Mouse (Mus musculus) thymus, postnatal 14 days (tissue): ENCODE data around the gene Il21r.

Experiments used
- DNase-seq: peaks from one replicate; pipeline ENCODE4 v3.0.0; 2021

Gene Il21r

DNA sequence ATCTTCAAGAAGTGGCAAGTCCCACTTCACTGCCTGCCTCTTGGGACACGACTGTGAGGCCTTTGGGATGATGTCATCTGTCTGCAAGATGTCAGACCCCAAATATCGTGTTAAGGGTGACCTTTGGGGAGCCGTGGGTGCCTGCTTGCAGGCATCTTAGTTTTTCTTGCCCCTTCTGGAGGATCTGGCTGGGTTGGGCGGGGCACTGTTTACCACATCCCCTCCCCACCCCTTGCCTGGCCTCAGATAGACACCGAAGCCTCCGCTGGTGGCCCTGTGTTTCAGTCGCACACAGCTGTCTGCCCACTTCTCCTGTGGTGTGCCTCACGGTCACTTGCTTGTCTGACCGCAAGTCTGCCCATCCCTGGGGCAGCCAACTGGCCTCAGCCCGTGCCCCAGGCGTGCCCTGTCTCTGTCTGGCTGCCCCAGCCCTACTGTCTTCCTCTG lies at the start of gene Il21r:
Gene Il21r, plus strand, starts transcription at position 245 of the 447 bp plus-strand sequence.
- DNase-seq, result peak; percentile 87

DNA sequence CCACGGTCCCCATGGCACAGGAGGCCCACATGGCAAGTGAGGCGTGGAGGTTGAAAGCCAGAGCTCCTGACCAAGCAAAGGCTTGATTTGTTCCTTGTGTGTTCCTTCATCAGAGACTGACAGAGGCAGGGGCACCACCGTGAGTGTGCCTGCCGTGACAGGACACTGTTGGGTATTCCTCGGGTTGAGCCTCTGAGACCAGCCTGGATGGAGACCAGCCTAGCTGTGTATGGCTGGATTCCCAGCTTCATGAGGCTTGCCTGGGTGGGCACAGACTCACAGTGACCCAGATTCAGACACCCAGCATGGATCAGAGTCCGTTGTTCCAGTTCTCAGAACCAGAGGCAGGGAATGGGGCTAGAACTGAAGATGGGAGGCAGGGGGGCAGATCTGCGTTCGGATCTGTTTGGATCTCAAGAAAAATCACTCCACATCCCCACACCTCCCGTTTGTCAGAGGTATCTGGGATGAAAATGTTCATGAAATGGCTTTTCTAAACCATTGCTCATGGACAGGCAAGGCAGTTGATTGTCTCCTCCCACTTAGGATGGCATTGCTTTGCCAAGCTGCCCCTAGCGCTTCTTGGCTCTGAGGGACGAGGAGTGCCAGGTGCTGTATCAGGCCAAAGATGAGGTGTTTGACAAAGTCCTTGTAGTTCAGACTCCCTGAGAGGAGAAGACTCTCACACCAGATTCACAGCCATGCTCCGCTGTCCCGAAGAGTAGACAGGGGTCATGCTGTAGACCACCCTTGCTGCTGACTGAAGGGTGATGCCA lies 49.4 kb upstream of the Il21r start:
- DNase-seq, result peak; percentile 21

DNA sequence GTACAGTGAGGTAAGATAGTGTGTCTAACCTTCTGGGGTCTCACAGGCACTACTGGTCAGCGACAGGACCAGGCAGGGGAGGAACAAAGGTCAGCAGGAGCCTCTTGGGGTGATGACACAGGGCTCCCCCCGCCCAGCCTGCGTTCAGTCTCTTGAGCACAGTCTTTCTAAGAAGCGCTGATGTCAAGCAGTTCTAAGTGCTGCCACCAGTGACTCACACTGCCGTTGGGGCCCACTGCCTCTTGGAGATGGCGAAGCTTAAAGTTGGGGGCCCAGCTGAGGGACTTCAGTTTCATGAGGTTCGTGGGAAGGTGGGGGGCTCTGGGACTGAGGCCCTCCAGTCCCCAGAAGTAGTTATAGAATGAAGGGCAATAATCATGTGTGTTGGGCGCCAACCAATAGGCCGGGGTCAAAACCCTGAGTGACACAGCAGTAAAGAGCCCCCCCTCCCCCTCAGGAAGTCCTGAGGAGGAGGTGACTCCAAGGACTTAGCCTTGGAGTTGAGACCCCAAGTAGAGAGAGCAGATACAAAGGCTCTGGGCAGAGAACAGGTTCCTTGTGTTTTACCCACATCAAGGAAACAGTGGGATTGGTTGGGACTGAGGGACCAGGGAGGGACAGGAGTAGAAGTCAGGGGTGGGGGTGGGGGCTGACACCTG lies 48.6 kb upstream of the Il21r start:
- DNase-seq, result peak; percentile 66

DNA sequence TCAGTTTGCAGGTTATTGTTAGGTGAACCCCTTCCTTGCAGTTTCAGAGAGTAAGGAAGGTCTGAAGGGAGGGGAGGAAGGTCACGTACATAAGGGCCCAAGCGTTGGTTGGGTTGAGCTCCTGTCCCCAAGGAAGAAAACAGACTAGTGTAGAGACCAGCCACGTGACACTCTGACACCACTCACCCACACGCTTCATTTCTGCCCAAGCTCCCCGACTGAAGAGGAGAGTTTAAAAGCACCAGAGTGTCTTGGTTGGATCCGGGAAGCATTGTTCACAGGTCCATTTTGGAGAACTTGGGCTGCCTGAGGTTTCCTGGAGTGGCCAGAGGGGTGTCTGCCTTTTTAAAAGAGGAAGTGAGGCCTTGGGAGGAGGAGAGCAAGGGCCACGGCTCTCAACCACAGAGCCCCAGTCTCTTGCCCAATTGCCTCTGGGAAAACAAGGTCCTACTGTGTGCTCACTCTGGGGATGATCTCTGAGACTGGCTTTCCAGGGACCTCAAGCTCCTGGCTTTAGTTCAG lies 47.8 kb upstream of the Il21r start:
- peak; percentile 44 for DNase-seq

DNA sequence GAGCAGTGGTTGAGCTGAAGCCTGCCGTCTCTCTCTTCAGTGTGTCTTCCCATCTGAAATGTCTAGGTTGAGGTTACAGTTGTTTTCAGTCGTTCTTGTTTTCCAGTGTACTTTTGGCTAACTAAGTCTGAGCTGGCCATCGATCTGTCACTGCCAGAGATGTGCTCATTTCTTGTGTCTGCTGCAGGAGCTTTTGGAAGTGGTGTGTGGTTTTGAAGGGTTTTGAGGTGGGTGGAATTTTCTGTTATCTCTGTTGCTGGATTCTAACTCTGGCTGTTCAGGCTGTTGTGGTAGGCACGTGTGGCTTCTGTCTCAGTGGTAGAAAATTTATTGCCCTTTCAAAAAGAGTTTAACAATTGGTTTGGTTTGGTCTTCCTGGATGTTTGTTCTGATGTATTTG lies 47.1 kb upstream of the Il21r start:
- DNase-seq, result no peak

DNA sequence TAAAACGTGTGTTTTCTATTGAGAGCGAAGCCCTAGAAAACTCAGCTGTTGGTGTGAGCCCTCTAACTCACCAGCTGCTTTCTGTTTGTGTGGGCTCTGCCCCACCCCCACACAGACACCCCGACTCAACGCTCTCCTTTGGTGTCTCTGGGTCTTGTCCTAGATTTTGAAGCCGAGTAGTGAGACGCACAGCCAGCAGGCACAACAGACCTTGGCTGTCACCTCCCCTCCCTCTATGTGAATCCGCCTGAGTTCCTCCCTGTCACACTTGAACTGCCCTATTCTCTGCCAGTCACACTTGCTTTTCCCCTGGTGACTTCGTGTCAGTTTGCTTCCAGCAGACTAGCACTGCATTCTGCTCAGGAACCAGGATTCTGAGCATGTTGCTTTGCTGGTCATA lies 46.4 kb upstream of the Il21r start:
- peak; percentile 91 for DNase-seq

DNA sequence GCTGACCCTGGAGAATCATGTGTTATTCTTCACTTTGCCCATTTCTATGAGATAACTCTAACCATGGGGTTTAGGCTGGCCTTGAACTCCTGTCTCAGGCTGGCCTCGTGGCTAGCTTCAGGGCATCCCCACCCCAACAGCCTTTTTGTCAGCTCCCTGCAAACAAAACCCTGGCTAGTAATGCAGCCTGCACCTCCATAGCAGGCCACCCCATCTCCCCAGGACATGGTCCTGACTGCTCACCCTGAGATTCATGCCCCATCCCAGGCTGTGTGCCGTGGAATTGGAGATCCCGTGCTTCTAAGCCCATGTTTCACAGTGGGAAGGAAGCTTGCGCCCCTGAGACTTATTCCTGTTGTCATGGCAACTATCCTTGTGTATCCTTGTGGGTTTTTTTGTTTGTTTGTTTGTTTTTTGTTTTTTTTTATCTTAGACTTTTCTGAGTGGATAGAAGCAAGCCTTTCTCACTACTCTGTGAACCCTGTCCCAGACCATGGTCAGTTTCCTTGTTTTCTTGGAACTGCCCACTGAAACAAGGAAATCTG lies 44.8 kb upstream of the Il21r start:
- DNase-seq, result peak; percentile 12

DNA sequence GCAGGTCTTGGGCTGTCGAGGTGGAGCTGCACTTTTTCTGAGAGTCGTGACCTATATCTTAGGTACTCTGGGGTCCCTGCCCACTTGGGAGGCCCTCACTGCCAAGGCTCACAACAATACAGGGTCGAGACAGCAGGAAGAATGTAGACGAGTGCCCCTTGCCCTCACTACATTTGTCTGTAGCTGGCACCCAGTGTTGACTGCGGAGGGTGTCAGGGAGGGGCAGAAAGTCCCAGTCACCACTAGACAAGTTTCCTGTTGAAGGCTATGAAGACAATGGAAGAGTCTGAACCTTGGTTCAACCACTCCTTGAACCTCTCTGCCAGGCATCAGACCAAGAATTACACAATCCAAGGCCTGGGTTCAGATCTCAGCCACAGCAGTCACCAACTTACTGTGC lies 44.2 kb upstream of the Il21r start:
- DNase-seq, result peak; percentile 57

DNA sequence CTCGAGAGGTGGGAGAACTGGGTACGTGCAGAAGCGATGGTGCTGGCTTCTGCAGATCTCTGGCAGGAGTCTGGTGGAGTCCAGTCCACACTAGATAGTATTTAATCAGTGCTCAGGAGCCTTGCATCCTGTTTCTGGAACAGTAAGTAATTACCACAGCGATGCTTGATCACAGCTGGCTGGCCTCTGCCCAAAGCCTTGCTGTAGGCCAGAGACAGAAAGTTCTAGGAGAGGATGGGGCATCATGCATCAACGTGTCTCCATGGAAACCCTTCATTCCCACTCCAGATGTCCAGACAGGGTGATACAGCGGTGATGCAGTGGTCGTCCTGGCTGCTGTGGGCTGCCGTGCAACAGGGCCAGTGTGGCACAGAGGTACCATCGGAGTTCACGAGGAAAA lies 43.7 kb upstream of the Il21r start:
- DNase-seq, result peak; percentile 4

DNA sequence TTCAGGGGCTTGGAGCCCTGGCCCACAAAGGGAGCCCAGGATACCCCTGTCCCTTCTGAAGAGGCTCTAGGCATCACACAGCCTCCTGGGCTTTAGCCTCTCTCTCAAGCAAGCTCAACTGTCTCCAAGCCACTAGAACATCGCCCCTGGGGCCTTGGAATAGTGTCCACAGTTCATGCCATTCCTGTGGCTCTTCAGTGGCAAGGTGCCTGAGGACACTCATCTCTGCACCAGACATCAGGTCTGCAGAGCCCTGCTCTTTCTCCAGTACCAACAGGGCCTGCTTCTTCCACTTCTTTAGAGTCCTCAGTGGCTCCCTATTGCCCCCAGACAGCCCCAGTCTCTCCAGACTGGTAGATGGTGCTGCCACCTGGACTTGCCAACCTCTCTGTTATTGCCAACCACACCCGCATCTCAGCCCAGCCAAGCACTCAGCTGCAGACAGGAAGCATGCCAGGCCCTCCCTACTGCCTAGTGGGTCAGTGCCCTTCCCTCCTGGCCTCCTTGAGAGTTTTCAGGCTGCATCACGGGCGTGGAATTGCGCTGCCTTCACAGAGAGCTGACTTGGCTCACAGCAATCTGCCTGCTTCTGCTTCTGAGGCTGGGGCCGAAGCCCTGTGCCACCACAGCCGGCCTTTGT lies 43.0 kb upstream of the Il21r start:
- peak; percentile 52 for DNase-seq

DNA sequence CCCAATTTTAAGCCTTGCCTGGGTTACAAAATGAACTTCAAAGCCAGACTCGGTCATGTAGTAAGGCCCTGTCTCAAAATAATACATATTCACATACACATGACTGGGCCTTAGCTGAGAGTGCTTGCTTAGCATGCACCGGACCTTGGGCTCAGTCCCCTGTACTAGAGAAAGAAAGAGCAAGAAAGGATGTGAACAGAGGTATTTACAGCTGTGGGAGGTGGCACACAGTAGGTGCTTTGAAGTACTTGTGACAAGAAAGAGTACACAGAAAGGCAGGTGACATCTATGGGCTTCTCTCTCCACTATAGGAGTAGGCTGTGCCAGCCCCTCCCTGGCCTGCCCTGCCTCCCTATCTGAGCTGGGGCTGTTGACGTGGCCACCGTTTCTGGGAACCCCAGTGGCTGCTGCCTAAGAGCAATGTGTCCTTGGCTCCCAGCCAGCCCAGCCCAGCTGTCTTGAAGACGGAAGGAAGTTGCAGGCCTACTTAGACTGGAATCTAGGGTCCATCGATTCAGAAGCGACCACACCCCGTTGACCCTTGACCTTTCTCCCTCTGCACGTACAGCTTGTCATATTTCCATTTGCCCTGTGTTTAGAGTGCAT lies 42.0 kb upstream of the Il21r start:
- DNase-seq, result peak; percentile 60

DNA sequence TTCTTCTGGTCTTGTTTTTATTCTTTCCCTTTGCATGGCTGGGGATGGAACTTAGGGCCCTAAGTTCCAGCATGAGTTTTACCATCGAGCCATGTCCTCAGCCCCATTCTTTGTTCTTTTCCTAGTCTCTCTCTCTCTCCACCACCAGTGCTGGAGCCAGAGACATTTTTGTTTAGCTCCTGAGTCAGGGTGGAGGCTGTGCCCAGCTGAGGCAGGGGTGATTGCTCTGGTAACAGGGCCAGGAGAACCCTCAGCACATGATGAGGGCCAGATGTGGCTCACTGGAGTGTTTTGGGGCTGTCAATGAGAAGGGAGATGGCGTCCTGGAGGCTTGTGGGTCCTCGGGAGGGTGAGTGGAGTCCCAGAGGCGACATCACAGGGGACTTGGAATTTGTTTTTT lies 40.8 kb upstream of the Il21r start:
- no peak for DNase-seq

DNA sequence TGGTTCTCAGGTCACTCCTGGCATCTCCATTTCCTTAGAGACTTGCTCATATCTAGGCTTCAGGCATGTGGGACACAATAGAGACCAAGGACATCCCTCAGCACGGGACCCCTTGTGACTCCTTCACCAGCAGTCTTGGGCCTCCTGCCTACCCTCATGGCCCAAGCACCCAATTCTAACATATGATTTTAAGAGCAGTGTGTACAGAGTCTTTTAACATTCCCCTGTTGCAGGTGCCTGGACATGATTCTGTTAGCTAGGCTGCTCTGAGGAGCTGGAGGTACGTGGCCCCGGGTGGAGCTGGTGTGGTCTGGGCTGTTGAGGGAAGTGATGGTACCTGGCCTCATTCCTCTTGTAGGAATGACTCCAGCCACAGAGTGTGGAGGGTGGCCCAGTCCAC lies 40.1 kb upstream of the Il21r start:
- DNase-seq, result no peak

DNA sequence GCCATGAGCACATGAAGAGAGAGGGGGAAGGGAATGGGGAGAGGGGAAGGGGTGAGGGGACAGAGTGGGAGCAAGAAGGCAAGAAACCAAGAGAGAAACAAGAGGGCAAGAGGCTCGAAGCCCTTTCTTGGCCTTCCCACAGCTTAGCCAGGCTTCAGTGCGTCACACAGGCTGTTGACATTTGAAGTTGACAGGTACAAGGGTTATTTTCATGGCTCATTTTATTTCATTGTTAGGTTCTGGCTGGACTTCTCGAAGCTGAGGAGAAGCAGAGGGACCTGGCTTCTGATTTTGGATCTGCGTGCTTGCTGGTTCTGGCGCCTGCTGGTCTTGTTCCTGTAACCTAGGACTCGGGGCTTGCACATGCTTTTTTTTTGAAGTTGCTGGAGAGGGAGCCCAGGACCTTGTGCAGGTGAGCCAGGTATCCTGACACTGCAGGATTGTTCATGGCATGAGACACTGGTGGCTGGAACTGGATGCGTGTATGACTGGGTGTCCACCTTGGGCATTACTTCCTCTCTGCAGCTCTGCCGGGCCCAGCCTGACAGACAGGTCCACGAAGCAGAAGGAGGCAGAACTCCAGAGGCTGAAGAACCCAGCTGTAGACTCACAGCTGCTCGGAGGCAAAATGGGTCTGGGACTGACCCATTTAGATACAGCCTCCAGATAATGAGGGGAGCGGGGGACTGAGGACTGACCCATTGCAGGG lies 38.8 kb upstream of the Il21r start:
- DNase-seq, result no peak

DNA sequence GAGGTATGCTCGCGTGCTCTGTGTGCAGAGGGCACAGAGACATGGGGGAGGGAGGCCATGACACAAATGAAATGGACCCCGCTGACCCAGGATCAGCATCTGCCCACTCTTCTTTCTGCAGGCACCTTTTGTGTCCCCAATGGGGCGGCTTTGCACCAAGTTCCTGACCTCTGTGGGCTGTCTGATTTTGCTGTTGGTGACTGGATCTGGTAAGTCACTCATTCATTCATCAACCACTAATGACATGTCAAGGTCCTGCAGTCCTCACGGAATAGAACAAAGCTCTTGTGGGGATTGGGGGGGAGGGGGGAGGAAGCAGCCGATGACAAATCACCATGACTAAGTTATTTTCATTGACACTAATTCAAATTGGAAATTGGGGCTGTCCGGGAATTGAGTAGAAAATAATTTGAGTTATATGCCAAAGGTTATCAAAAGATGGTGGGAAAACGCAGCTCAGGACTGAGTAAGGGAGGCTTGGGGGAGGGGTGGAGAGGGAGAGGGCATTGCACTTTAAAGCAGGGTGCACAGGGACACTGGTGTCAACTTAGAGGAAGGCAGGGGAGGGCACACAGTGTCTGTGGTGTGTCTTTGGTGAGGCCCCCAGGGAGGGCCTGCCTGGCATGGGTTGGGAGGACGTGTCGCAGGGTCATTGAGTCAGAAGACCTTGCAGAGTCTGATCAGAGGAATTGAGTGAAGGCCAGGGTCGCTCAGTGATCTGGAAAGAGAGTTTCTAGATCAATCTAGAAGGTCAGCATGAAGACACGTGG lies 37.5 kb upstream of the Il21r start:
- no peak for DNase-seq

DNA sequence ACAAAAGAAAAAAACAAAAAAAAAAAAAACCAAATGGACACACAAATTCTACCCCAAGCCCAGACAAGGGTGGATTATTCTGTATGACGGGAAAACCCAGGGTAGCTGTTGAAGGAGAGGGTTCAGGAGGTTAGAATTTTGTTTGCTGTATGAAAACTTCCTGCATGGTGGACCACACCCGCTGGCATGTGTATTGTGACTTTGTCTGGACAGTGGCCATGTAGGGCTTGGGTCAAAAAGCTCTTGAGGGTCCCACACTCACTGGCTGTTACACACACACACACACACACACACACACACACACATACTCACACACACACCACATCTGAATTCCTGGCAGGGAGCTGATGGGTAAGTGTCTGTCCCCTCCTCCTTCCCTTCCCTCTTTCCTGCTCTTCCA lies 36.8 kb upstream of the Il21r start:
- no peak for DNase-seq

DNA sequence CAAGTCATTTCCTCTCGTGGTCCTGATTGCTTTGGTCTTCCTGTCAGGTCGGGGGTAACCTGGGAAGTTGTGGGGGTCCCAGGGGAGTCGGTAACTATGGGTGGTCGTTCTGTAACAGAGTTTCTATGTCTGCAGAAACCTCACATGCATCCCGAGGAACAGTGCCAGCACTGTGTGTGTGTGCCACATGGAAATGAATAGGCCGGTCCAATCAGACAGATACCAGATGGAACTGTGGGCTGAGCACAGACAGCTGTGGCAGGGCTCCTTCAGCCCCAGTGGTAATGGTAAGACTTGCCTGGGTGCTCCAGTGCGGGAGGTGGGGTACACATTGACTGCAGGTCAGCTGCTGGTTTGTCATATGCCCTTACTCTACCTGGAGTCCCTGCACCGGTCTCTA lies 34.3 kb upstream of the Il21r start:
- DNase-seq, result no peak

DNA sequence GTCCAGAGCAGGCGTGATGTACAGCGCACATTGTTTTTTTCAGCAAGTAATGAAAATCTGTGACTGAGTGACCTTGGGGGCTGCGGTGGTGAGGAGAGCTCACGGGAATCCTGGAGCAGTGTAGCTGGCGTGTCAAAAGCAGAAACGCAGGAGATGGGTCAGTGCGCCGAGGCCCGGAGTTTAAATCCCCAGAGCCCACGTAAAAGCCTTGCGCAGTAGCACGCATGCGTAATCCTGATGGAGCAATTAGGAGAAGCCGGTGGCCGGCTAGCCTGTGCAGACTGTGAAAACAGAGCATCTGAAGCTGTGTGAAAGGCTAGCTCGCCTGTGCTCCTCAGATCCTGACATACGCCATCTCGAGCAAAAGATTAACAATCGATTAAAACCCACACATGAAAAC lies 31.3 kb upstream of the Il21r start:
- no peak for DNase-seq

DNA sequence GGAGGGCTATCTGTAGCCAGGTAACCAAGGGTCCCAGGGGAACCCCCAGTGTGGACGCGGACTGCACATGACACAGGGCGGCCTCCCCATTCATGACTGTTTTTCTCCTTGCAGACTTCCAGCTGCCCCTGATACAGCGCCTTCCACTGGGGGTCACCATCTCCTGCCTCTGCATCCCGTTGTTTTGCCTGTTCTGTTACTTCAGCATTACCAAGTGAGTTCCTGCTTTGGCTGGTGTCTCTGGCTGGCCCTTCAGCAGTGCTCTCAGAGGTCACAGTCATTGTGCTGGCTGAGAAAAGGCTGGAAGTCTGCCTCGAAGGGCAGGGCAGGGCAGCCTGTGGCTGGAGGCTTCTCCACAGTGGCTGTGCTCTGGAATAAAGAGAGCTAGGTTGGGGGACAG lies 30.5 kb upstream of the Il21r start:
- DNase-seq, result no peak

DNA sequence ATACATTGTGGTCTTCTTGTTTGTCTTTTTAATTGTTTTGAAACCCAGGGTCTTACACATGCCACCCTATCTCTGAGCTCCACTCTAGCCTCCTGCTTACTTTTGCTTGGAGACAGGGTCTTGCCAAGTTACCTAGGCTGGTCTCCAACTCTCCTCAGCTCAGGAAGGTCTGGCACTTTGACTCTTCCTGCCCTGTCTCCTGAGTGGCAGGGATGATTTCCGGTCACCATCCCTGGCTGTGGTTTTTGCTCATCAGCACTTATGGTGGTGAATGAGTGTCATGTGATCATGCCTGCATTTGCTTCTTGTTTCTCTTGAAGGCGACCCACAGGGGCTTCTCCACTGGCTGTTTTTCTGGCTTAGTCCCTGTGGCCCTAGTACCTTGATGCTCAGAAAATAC lies 29.4 kb upstream of the Il21r start:
- DNase-seq, result no peak

DNA sequence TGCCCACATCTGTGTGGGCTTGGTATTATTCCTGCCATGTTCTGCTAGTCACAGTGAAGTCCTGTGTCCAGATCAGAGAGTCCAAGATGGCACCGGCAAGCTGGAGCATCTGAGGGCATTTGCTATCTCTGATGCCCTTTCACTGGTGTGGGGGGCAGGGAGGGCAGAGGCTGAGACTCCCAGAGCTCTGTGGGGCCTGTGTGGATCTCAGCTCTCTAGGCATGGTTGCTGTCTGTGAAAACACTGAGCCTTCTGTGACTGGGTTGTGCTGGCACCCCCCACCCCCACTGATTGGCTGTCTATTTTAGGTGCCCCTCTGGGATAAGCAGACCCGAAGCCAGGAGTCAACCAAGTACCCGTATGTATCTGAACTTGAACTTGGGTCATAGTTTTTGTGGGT lies 28.4 kb upstream of the Il21r start:
- no peak for DNase-seq
